Mouse (Mus musculus): Measurements from ENCODE around the gene Rnf217.
A peak's percentile ranks its signal among the peaks of the same experiment; 100 is the strongest.

Gene Rnf217

DNA sequence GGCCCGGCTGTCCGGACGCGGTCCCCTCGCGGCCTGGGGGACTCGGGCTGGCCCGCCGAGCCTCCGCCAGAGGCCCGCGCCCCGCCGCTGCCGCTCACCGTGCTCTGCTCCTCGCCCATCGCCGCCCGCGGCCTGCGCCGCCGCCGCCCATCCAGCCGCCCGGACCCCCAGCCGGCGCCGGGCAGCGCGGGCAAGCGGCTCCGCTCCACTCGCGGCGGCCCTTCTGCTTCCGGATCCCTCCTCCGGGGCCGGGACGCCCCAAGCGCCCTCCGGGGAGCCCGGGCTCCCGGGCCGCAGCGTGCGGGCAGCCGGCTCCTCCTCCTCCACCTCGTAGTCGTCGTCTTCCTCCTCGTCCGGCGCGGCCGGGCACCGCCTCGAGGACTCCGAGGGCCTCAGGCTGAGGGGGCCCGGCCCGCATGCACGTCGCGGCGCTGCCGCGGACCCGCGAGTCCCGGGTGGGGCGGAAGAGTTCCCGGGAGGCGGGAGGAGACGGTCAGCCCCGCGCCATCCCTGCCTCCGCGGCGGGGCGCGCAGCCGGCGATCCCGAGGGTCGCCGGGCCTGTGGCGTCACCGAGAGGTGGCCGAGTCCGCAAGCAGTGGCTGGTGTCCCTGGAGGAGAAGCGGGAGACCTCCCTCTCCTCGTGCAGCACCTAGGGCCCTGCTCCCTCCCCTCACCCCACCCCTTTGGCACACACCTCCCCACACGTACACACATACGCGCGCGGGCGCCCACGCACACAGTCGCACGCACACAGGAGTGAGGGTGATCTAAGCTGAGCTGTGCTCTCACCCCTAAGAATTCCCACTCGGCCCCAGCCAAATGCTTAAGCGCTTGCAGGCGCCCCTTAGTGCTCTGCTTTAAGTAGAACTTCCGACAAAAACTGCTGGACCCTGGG, at the start of gene Rnf217:
Rnf217 (minus strand) TSS at position 119 of the 896 bp plus-strand sequence.
- peak; percentile 90 for DNase-seq (ENCODE audit: extremely low read depth, insufficient read length, low spot score)

GRCm38 (mm10) chr10:31647270-31647669, 38.3 kb upstream of the Rnf217 start:
- no peak for DNase-seq (ENCODE audit: extremely low read depth, insufficient read length, low spot score)

GRCm38 (mm10) chr10:31646083-31646482, 37.1 kb upstream of the Rnf217 start:
- DNase-seq (ENCODE audit: extremely low read depth, insufficient read length, low spot score), result no peak

DNA sequence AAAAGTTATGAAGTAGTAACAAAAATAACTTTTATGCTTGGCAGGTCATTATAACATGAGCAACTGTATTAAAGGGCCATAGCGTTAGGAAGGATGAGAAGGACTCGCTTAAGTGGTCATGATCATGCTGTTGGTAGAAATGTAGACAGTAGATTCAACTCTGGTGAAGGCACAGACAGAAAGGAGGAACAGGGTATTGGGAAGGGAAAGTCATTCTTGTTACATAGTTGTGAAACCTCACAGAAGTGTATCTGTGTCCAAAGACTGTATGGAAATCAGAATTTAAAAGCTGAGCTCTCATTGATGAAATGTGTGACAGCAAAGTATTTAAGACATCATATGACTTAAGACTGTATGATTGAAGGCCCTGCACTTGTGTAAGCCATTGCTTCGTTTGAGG, 26.1 kb upstream of the Rnf217 start:
- no peak for DNase-seq (ENCODE audit: extremely low read depth, insufficient read length, low spot score)

GRCm38 (mm10) chr10:31632005-31632404, 23.0 kb upstream of the Rnf217 start:
- DNase-seq (ENCODE audit: extremely low read depth, insufficient read length, low spot score), result no peak

- no peak for DNase-seq (ENCODE audit: extremely low read depth, insufficient read length, low spot score)
Observed at GRCm38 (mm10) chr10:31615355-31615754, 6.4 kb upstream of the Rnf217 start.

GRCm38 (mm10) chr10:31614111-31614510, 5.1 kb upstream of the Rnf217 start:
- no peak for DNase-seq (ENCODE audit: extremely low read depth, insufficient read length, low spot score)

DNA sequence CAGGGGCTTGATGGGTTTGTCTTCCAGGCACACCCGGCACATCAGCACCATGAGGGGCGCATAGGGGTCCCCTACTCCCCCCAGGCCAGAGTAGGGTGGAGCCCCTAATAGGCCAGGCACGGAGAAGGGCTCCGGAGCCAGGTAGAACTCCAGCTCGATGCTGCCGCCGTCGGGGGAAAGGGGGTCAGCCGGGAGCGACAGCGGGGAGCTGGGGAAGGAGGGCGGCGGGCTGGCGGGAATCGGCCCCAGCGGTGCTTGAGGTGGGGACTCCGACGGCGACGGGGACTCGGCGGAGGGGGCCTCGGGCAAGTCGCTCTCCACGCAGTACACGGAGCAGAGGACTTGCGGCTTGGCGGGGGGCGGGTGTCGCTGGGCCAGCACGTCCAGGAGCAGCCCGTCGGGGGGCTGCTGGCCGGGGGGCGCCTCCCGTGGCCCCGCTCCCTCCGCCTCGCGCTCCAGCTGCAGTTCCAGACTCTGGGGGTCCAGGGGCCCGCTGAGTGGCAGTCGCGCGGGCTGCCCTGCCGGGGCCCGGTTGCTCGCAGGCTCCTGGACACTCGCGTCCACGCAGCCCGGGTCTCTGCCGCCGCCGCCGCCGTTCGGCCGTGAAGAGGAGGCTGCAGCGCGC, 431 bp downstream of the Rnf217 start:
- DNase-seq (ENCODE audit: extremely low read depth, insufficient read length, low spot score), result peak; percentile 47

DNA sequence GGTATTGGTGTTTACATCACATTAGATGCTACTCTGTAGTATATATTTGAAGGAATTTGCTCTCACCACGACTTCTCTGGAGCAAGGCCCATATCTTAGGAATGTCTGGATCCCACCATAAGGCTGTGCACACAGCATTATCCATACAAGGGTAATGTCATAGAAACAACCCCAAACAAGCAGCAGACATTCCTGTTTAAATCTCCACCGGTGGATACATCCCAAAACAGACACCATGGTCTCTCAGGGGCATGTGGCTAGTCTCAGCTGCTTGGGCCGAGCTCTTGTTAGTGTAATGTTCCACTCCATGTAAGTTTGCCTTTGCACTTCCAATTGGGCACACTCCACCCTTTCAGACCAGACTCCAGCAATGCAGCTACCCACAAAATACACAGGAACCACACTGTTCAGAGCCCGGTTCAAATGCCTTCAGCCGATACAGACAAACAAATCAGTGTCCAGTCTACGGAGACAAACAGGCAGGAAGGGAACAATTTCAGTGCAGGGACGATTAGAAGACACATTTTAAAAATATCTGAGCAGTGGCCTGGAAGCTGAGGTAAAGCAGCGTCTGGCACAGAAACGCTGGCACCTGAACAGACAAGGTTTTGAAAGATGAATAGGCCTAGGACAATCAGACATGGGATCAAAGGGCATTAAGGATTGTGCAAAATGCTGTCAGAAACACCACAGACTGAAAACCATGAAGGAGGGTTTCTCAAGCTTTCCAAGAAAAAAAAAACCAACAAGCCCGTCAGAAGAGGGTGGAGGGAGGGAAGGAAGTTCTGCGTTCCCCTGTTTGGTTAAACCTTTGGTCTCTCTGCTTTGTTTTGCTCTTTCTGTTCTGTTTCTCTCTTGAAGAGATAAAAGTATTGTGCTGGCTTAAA, 1.8 kb downstream of the Rnf217 start:
- no peak for DNase-seq (ENCODE audit: extremely low read depth, insufficient read length, low spot score)

- no peak for DNase-seq (ENCODE audit: extremely low read depth, insufficient read length, low spot score)
Observed at GRCm38 (mm10) chr10:31603855-31604254, 5.1 kb downstream of the Rnf217 start.

- no peak for DNase-seq (ENCODE audit: extremely low read depth, insufficient read length, low spot score)
Observed at GRCm38 (mm10) chr10:31600116-31600515, 8.9 kb downstream of the Rnf217 start.

DNA sequence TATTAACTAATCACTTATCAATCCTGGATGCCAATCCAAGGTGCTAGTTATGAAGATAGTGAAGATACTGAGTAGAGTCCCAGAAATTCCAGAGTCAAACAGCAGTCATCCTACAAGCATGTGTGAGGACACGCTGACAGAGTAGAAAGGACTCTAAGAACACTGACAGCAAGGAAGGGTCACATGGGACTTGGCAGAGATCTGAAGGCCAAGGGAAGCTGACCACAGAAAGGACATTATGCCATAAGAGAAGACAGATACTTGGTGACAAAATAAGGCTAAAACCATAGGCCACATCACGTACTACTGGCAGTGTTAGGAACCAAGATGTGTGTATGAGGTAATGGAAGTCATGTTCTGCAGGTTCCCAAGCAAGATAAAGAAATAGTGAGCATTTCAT, 11.1 kb downstream of the Rnf217 start:
- DNase-seq (ENCODE audit: extremely low read depth, insufficient read length, low spot score), result no peak

DNA sequence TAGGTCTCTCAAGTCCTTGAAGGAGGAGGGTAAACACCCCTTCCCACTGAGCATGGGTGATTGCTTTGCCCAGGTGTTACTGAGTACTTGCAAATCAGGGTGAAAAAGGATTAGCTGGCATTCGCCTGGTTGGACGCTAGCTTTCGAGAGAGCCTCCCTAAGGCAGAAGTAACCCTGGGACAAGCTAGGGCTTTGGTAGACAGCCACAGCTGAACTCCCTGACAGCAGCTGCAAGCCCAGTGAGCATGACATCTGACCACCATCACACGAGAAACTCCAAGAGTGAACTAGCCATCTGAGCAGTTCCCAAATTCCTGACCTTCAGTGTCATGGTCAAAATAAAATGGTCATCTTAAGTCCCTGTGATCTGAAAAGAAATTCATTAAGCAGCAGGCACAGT, 12.2 kb downstream of the Rnf217 start:
- no peak for DNase-seq (ENCODE audit: extremely low read depth, insufficient read length, low spot score)

DNA sequence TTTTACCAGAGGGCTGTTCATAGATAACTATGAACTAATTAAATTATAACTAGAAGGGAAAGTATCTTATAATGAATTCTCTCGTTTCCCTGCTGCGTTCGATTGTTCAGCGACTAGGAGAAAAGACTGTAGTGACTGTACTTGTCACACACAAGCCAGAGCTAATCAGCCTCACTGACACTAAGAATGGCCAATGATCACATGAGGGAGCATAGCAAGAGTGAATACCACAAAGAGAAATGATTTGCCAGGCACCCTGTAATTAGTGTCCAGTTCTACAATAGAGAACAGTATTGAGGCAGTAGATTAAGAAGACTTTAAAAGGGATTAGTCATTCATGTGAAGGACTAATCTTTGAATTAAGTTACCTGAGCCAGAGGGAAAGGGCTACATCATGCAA, 13.7 kb downstream of the Rnf217 start:
- no peak for DNase-seq (ENCODE audit: extremely low read depth, insufficient read length, low spot score)

- DNase-seq (ENCODE audit: extremely low read depth, insufficient read length, low spot score), result peak; percentile 14
Observed at GRCm38 (mm10) chr10:31592741-31593524, 16.1 kb downstream of the Rnf217 start.

DNA sequence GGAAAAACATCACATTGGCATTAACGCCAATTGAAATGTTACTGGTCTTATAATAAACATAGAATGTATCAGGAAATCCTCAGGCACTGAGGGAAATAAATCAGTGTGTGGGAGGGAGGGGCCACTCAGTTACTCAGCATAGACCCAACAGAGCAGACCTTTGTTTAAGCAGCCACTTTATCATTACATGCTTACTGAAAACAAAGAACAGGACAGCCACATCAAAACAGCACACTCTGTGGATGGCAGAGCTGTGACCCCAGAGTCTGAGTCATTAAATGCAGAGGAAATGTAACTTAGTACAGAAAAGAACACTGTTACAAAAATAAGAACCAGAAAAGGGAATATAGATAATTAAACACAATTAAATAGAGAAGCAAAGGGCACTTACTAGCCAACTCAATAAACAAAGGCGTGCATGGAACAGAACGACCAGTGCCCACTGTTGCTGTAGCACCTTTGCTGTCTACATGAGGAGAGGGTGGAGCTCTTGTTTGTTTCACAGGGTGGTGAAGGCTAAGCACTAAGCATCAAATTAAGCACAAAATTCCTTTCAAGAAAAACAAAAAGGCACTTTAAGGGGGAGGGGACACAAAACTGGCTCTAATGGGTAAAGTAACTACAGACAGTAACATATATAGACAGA, 16.8 kb downstream of the Rnf217 start:
- DNase-seq (ENCODE audit: extremely low read depth, insufficient read length, low spot score), result no peak

DNA sequence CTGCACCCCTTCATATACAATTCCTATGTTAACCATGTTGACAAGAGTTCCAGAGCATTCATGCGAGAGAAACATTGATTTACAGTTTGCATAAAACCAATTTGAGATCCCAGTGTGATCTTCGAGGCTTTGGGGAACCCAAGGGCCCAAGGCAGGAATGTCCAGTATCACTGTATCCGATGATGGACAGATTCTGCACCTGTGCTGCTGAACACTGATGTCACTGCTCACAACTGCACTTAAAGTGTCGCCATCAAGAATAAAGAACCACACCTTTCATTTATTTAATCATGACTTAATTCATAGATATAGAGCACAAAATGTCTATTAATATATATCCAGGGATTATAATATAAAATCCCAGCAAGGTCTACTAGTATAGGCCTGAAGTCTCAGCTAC, 28.3 kb downstream of the Rnf217 start:
- DNase-seq (ENCODE audit: extremely low read depth, insufficient read length, low spot score), result no peak

GRCm38 (mm10) chr10:31580073-31580472, 28.9 kb downstream of the Rnf217 start:
- no peak for DNase-seq (ENCODE audit: extremely low read depth, insufficient read length, low spot score)

GRCm38 (mm10) chr10:31573267-31573666, 35.7 kb downstream of the Rnf217 start:
- no peak for DNase-seq (ENCODE audit: extremely low read depth, insufficient read length, low spot score)

DNA sequence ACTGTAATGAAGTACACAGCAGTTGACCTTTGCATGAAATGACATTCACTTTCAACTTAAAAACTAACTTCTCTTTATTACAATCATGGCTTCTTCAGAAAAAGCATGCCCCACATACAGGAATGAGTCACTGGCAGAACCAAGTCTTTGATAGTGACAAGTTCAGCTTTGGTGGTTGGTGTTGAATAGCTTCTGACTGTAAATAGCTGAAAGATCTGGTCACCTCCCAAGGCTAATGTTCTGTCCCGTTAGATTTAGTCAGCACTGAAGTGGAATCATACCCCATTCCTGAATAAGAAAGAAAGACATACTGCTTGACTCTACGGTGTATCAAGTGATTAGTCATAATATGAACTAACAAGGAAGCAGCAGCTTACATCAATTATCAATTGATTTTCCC, 51.7 kb downstream of the Rnf217 start:
- no peak for DNase-seq (ENCODE audit: extremely low read depth, insufficient read length, low spot score)

Data from 3134 (cell line).